Mouse (Mus musculus): ENCODE measurements around the gene Rcn3. TPM values are rescaled to one million over a fixed set of nuclear protein-coding genes. Genes with fewer than 3 reads are reported as not detected.
A peak's percentile ranks its signal among the peaks of the same experiment; 100 is the strongest.

The Rcn3 gene
- polyA plus RNA-seq (2012; fragmentation: generic; extraction: Trizol): 166 TPM
- long read RNA-seq, experiment 1, transcript Rcn3-201 (7 exons, 1,462 nt): major isoform, 77 of 186 reads
- long read RNA-seq, experiment 1, transcript Rcn3-206 (2 exons, 589 nt): minor isoform, 7 of 186 reads
- long read RNA-seq, experiment 1, transcript Rcn3-208 (7 exons, 1,453 nt): minor isoform, 60 of 186 reads
- long read RNA-seq, experiment 1, partial matches to known transcripts: 31 of 186 reads
- long read RNA-seq, experiment 1, other reads (novel, unspliced or antisense): 11 of 186 reads
- long read RNA-seq, experiment 2, transcript Rcn3-208 (7 exons, 1,453 nt): minor isoform, 66 of 226 reads
- long read RNA-seq, experiment 2, transcript Rcn3-201 (7 exons, 1,462 nt): major isoform, 121 of 226 reads
- long read RNA-seq, experiment 2, partial matches to known transcripts: 23 of 226 reads
- long read RNA-seq, experiment 2, other reads (novel, unspliced or antisense): 16 of 226 reads

DNA sequence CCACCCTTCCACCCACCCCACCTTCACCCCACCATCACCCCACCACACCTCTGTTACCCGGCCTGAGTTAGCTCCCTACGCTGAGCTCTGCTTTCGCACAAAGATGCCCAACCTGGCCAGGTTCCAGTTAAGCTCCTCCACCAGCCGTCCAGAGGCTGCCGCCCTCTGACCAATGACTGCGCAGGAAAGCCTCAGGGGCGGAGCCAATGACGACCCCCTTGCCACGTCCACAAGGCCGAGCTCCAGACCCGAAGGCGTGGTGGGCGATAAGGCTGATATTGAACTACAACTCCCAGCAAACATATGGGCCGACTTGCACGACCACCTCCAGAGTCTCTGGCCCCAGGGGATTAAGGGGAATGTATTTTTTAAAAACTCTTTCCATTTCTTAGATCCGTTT is at the start of gene Rcn3:
Rcn3 (minus strand) TSS at position 174 of the 400 bp plus-strand sequence.
- Histone ChIP-seq H3K79me3 (ENCODE audit: low read depth) (no peaks in the 10 kb centered on the region), H3K27me3 (ENCODE audit: control insufficient read depth, insufficient read depth, insufficient read length) (no peaks in the 10 kb centered on the region), H3ac (ENCODE audit: control insufficient read depth, insufficient read length, low read depth) (peak within 1 kb of the TSS; percentile 41), H3K4me3 (ENCODE audit: insufficient read depth, poor library complexity, severe bottlenecking) (peak within 1 kb of the TSS; percentile 14), H3K36me3 (ENCODE audit: control insufficient read depth, insufficient read depth) (no peaks in the 10 kb centered on the region), H3K79me2 (ENCODE audit: control insufficient read depth, insufficient read depth) (no peaks in the 10 kb centered on the region)
- TF ChIP-seq MAX (IDR thresholded peaks at IDR 0.05): no peak
- TF ChIP-seq CTCF (IDR thresholded peaks at IDR 0.05; ENCODE audit: control insufficient read depth, insufficient read depth, insufficient read length): no peak
- TF ChIP-seq FOSL1 (IDR thresholded peaks at IDR 0.05; ENCODE audit: insufficient read depth, low read length, poor library complexity, severe bottlenecking): no peak
- TF ChIP-seq CEBPB (IDR thresholded peaks at IDR 0.05; ENCODE audit: low read depth): no peak
- TF ChIP-seq MYOD1 (IDR thresholded peaks at IDR 0.05; ENCODE audit: control insufficient read depth, insufficient read length, low read depth): no peak
- TF ChIP-seq MYOG (IDR thresholded peaks at IDR 0.05; ENCODE audit: control insufficient read depth, extremely low read depth, insufficient read length): no peak
- TF ChIP-seq USF1 (IDR thresholded peaks at IDR 0.05; ENCODE audit: low read depth): no peak

DNA sequence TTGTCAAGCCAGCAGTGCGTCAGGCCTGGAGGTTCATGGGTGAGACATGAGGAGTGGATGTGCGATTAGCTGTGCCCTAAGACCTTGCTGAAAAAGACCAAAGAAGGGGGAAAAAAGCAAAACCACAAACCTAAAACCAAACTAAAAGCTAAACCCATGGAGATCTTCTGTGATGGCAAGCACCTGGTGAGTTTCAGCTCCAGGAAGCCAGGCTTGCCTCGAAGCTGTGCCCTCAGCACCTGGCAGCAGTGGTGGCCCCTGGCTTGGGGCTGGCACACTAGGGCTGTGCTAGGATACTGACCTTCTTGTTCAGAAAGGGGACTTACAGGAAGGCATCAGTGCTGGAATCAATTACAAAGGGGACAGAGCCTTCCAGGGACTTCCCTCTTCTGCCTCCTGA is 49.3 kb upstream of the Rcn3 start:
- no peak for TF ChIP-seq MYOG (IDR thresholded peaks at IDR 0.05; ENCODE audit: control insufficient read depth, extremely low read depth, insufficient read length)
- TF ChIP-seq CEBPB (IDR thresholded peaks at IDR 0.05; ENCODE audit: low read depth): no peak
- TF ChIP-seq MYOD1 (IDR thresholded peaks at IDR 0.05; ENCODE audit: control insufficient read depth, insufficient read length, low read depth): no peak
- TF ChIP-seq MAX (IDR thresholded peaks at IDR 0.05): no peak
- no peak for TF ChIP-seq FOSL1 (IDR thresholded peaks at IDR 0.05; ENCODE audit: insufficient read depth, low read length, poor library complexity, severe bottlenecking)
- no peak for TF ChIP-seq CTCF (IDR thresholded peaks at IDR 0.05; ENCODE audit: control insufficient read depth, insufficient read depth, insufficient read length)
- no peak for TF ChIP-seq USF1 (IDR thresholded peaks at IDR 0.05; ENCODE audit: low read depth)
- Histone ChIP-seq H3K4me3 (ENCODE audit: insufficient read depth, poor library complexity, severe bottlenecking) (no peak overlapping the region), H3K79me3 (ENCODE audit: low read depth) (no peaks in the 10 kb centered on the region), H3K36me3 (ENCODE audit: control insufficient read depth, insufficient read depth) (no peaks in the 10 kb centered on the region), H3ac (ENCODE audit: control insufficient read depth, insufficient read length, low read depth) (no peak overlapping the region), H3K79me2 (ENCODE audit: control insufficient read depth, insufficient read depth) (no peaks in the 10 kb centered on the region), H3K27me3 (ENCODE audit: control insufficient read depth, insufficient read depth, insufficient read length) (no peaks in the 10 kb centered on the region)

DNA sequence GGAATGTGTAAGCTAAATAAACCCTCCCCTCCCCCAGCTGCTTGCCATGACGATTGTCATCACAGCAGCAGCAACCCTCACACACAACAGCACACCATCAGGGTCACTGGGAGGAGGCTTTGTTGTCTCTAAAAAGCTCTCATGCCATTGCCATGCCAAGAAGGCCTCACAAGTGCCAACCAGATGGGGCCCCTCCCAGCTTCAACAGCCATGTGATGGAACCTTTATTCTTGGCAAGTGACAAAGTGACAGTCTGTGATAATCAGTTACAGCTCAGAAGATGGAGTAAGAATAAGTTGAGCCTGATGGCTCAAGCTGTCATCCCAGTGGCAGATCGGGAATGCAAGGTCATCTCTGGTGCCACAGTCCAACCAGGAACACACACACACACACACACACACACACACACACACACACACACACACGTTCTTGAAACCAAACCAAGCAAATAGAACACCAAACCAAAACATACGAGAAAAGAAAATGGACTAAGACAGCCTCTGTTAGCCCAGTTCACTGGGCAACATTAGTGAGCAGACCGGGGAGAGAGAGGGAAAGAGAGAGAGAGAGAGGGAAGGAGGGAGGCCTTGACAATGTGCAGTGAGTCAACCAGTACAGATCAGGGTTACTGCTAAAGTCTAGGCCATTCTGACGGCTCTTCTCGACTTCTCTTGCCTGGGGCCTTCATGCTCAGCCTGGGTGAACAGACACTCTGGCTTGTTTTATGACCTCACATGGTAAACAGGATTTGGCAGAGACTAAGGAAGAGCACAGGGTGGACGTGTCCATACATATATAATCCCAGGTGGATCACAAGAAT is 48.1 kb upstream of the Rcn3 start:
- no peaks in the 10 kb centered on the region for H3K36me3 ChIP-seq (ENCODE audit: control insufficient read depth, insufficient read depth)
- no peaks in the 10 kb centered on the region for H3K79me3 ChIP-seq (ENCODE audit: low read depth)
- TF ChIP-seq CTCF (IDR thresholded peaks at IDR 0.05; ENCODE audit: control insufficient read depth, insufficient read depth, insufficient read length): no peak
- no peak for TF ChIP-seq FOSL1 (IDR thresholded peaks at IDR 0.05; ENCODE audit: insufficient read depth, low read length, poor library complexity, severe bottlenecking)
- TF ChIP-seq MAX (IDR thresholded peaks at IDR 0.05): no peak
- TF ChIP-seq CEBPB (IDR thresholded peaks at IDR 0.05; ENCODE audit: low read depth): no peak
- TF ChIP-seq USF1 (IDR thresholded peaks at IDR 0.05; ENCODE audit: low read depth): no peak
- no peak for TF ChIP-seq MYOG (IDR thresholded peaks at IDR 0.05; ENCODE audit: control insufficient read depth, extremely low read depth, insufficient read length)
- TF ChIP-seq MYOD1 (IDR thresholded peaks at IDR 0.05; ENCODE audit: control insufficient read depth, insufficient read length, low read depth): no peak
- H3ac ChIP-seq (ENCODE audit: control insufficient read depth, insufficient read length, low read depth): no peak overlapping the region
- no peaks in the 10 kb centered on the region for H3K27me3 ChIP-seq (ENCODE audit: control insufficient read depth, insufficient read depth, insufficient read length)
- H3K79me2 ChIP-seq (ENCODE audit: control insufficient read depth, insufficient read depth): no peaks in the 10 kb centered on the region
- H3K4me3 ChIP-seq (ENCODE audit: insufficient read depth, poor library complexity, severe bottlenecking): no peak overlapping the region

DNA sequence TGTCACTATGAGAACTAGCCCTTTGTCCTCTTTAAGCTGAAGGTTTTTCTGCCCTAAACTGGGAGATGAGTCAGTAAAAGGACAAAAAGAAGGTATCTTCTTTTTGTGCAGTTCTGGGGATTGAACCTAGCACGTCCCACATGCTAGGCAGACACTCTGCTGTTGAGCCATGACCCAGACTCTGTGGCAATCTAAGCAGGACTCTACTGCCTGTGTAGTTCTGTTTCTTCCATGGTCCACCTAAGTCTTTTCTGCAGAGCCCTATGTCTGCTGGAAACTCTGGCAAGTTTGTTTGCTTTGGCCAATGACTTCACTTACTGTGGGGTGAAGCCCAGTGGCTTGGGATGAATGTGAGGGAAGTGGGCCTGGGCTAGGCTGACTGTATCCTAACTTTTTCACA is 46.4 kb upstream of the Rcn3 start:
- Histone ChIP-seq H3ac (ENCODE audit: control insufficient read depth, insufficient read length, low read depth) (no peak overlapping the region), H3K36me3 (ENCODE audit: control insufficient read depth, insufficient read depth) (no peaks in the 10 kb centered on the region), H3K79me3 (ENCODE audit: low read depth) (no peaks in the 10 kb centered on the region), H3K27me3 (ENCODE audit: control insufficient read depth, insufficient read depth, insufficient read length) (no peaks in the 10 kb centered on the region), H3K4me3 (ENCODE audit: insufficient read depth, poor library complexity, severe bottlenecking) (no peak overlapping the region), H3K79me2 (ENCODE audit: control insufficient read depth, insufficient read depth) (no peaks in the 10 kb centered on the region)
- no peak for TF ChIP-seq CEBPB (IDR thresholded peaks at IDR 0.05; ENCODE audit: low read depth)
- TF ChIP-seq MYOD1 (IDR thresholded peaks at IDR 0.05; ENCODE audit: control insufficient read depth, insufficient read length, low read depth): no peak
- TF ChIP-seq MAX (IDR thresholded peaks at IDR 0.05): no peak
- no peak for TF ChIP-seq MYOG (IDR thresholded peaks at IDR 0.05; ENCODE audit: control insufficient read depth, extremely low read depth, insufficient read length)
- TF ChIP-seq CTCF (IDR thresholded peaks at IDR 0.05; ENCODE audit: control insufficient read depth, insufficient read depth, insufficient read length): no peak
- no peak for TF ChIP-seq FOSL1 (IDR thresholded peaks at IDR 0.05; ENCODE audit: insufficient read depth, low read length, poor library complexity, severe bottlenecking)
- TF ChIP-seq USF1 (IDR thresholded peaks at IDR 0.05; ENCODE audit: low read depth): no peak

DNA sequence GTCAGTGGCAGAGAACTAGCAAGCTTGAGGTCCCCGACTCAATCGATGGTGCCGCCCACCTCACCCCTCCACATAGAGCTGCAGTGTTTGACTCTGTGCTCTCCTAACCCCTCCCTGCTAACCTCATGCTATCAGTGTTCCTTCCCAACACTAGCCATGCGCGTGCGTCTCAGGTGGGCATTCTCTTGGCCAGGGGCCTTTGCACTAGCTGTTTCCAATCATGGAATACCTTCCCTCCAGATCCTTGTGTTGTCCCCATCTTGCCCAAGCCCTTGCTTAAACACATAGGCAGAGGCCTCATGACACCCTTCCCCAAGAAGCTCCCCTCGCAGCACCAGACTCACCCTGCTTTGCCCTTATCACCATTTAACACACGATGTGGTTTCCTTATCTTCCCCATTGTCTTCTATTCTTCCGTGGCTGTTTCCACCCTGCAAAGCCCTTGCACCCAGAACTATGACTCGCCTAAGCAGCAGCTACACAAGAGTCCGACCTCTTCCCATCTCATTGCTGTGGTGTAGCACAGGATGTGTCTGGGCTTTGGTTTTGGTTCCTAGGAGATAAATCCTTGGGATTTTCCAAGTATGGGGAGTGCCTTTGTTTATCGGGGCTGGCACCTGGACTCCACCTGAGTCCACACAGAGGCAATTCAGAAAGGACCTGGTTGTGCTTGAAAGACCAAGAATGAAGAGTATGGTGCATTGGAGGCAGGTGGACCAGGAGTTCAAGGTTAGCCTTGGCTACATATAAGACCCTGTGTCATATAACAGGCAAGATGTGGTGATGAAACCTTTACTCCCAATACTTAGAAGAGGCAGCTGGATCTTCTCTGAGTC is 45.4 kb upstream of the Rcn3 start:
- no peaks in the 10 kb centered on the region for H3K27me3 ChIP-seq (ENCODE audit: control insufficient read depth, insufficient read depth, insufficient read length)
- H3K79me2 ChIP-seq (ENCODE audit: control insufficient read depth, insufficient read depth): no peaks in the 10 kb centered on the region
- no peaks in the 10 kb centered on the region for H3K36me3 ChIP-seq (ENCODE audit: control insufficient read depth, insufficient read depth)
- no peaks in the 10 kb centered on the region for H3K79me3 ChIP-seq (ENCODE audit: low read depth)
- TF ChIP-seq MYOG (IDR thresholded peaks at IDR 0.05; ENCODE audit: control insufficient read depth, extremely low read depth, insufficient read length) (no peak), MAX (IDR thresholded peaks at IDR 0.05) (no peak), FOSL1 (IDR thresholded peaks at IDR 0.05; ENCODE audit: insufficient read depth, low read length, poor library complexity, severe bottlenecking) (no peak), USF1 (IDR thresholded peaks at IDR 0.05; ENCODE audit: low read depth) (no peak), MYOD1 (IDR thresholded peaks at IDR 0.05; ENCODE audit: control insufficient read depth, insufficient read length, low read depth) (no peak), CEBPB (IDR thresholded peaks at IDR 0.05; ENCODE audit: low read depth) (no peak), CTCF (IDR thresholded peaks at IDR 0.05; ENCODE audit: control insufficient read depth, insufficient read depth, insufficient read length) (no peak)
- no peak overlapping the region for H3ac ChIP-seq (ENCODE audit: control insufficient read depth, insufficient read length, low read depth)
- H3K4me3 ChIP-seq (ENCODE audit: insufficient read depth, poor library complexity, severe bottlenecking): no peak overlapping the region
